Mouse (Mus musculus): ENCODE data around the gene Vcl. TPM values are rescaled to one million over a fixed set of nuclear protein-coding genes. Genes with fewer than 3 reads are reported as not detected.

The Vcl gene
- 2.8 and 42.6 TPM in 2 replicates for polyA plus RNA-seq (2012; ENCODE audit: low replicate concordance)

GRCm38 (mm10) chr14:20928848-20929745, at the start of gene Vcl:
Vcl (plus strand) TSS chr14:20929398.

GRCm38 (mm10) chr14:21052112-21052780, 123.0 kb downstream of the Vcl start, which contains the start of the genes Ap3m1 and Adk:
Ap3m1 (minus strand) TSS chr14:21052508.
Adk (plus strand) TSS chr14:21052574.

Other genes with a start within 250 kb of the Vcl start
- 13.0 and 18.6 TPM in 2 replicates for gene Fut11, start 234.4 kb upstream of the Vcl start, polyA plus RNA-seq (2012; ENCODE audit: low replicate concordance)
- gene Chchd1, start 226.4 kb upstream of the Vcl start, polyA plus RNA-seq (2012; ENCODE audit: low replicate concordance), result 3.3 and 7.9 TPM in 2 replicates
- 85.3 and 88.8 TPM in 2 replicates for gene Zswim8, start 221.8 kb upstream of the Vcl start, polyA plus RNA-seq (2012; ENCODE audit: low replicate concordance)
- gene Ndst2, start 194.8 kb upstream of the Vcl start, polyA plus RNA-seq (2012; ENCODE audit: low replicate concordance), result 17.4 and 31.6 TPM in 2 replicates
- gene Camk2g, start 135.3 kb upstream of the Vcl start, polyA plus RNA-seq (2012; ENCODE audit: low replicate concordance), result 11.7 and 23.0 TPM in 2 replicates
- gene Plau, start 92.7 kb upstream of the Vcl start, polyA plus RNA-seq (2012; ENCODE audit: low replicate concordance), result 0.57 TPM in 1 of 2 replicates, not detected in the other
- 2.6 and 8.1 TPM in 2 replicates for gene Ap3m1, start 123.1 kb downstream of the Vcl start, polyA plus RNA-seq (2012; ENCODE audit: low replicate concordance)
- gene Adk, start 123.2 kb downstream of the Vcl start, polyA plus RNA-seq (2012; ENCODE audit: low replicate concordance), result 2.2 and 2.7 TPM in 2 replicates

All from leukemia stem cell, adult 10-12 weeks (primary cell).